Comparison of ENCODE assay signal across 28 mouse cellular contexts in genomic region chr15:6598626-6599025, GRCm38 (mm10).
A peak's percentile ranks its signal among the peaks of the same experiment; 100 is the strongest.
DNase-seq lines count a peak whose midpoint lies in the region; ATAC-seq lines count a peak whose summit lies in the region.
"Had no signal": no experiment of that assay in that cellular context is flagged by ENCODE, and none has a peak within 500 bp of the region (broad histone marks: within the 10 kb centered on the region; RNA-seq: fewer than 3 reads in every experiment).

No protein-coding gene starts in this region.

- H3K9ac ChIP-seq in kidney, embryonic 16.5 days (replicated peaks; ENCODE audit: low read length), result no peak overlapping the region
- H3K9ac ChIP-seq: embryonic facial prominence, embryonic 13.5 days; forebrain, embryonic 12.5 days; forebrain, embryonic 15.5 days; heart, embryonic 13.5 days; hindbrain, embryonic 14.5 days had no signal

- no peaks in the 10 kb centered on the region for H3K9me3 ChIP-seq in kidney, embryonic 16.5 days (ENCODE audit: low read length)
- H3K9me3 ChIP-seq: embryonic facial prominence, embryonic 10.5 days; embryonic facial prominence, embryonic 13.5 days; forebrain, embryonic 12.5 days; forebrain, embryonic 15.5 days; heart, embryonic 10.5 days; heart, embryonic 13.5 days had no signal

- H3K4me2 ChIP-seq in kidney, embryonic 16.5 days (replicated peaks; ENCODE audit: low read depth, low read length), result no peak overlapping the region
- H3K4me2 ChIP-seq: embryonic facial prominence, embryonic 13.5 days; forebrain, embryonic 12.5 days; forebrain, embryonic 15.5 days; heart, embryonic 13.5 days; hindbrain, embryonic 14.5 days had no signal

- no peaks in the 10 kb centered on the region for H3K36me3 ChIP-seq in kidney, embryonic 16.5 days (ENCODE audit: insufficient read depth, low read length)
- H3K36me3 ChIP-seq: embryonic facial prominence, embryonic 10.5 days; embryonic facial prominence, embryonic 13.5 days; forebrain, embryonic 12.5 days; forebrain, embryonic 15.5 days; heart, embryonic 10.5 days; heart, embryonic 13.5 days had no signal

- no peak overlapping the region for H3K27ac ChIP-seq in kidney, embryonic 16.5 days (ENCODE audit: low read length)
- H3K27ac ChIP-seq: embryonic facial prominence, embryonic 10.5 days; embryonic facial prominence, embryonic 13.5 days; forebrain, embryonic 12.5 days; forebrain, embryonic 15.5 days; heart, adult 2 months; heart, embryonic 10.5 days; heart, embryonic 13.5 days; hindbrain, embryonic 14.5 days had no signal

- WGBS in kidney, embryonic 16.5 days, result 82% methylated on average over 3 of the region's 3 CpGs

- DNase-seq in thymus, postnatal 0 days (ENCODE audit: low spot score), result peak; percentile 1
- DNase-seq in thymus, adult 18-20 months, result no peak
- DNase-seq in lung, postnatal 14 days, result no peak
- DNase-seq: adrenal gland, adult 2 months; adrenal gland, postnatal 14 days; B cell, adult 2 months; cerebellum, adult 11-12 months; cerebellum, adult 8-10 months; cerebellum, postnatal 10 days; cerebellum, postnatal 36 days; embryo, embryonic 11 days; gastrocnemius, postnatal 10 days; gastrocnemius, postnatal 36 days; heart, adult 2 months; heart, postnatal 14 days; heart, postnatal 4 days had no signal

- H3K4me1 ChIP-seq in kidney, embryonic 16.5 days (ENCODE audit: insufficient read depth, low read length), result no peaks in the 10 kb centered on the region
- H3K4me1 ChIP-seq: embryonic facial prominence, embryonic 10.5 days; embryonic facial prominence, embryonic 13.5 days; forebrain, embryonic 12.5 days; forebrain, embryonic 15.5 days; heart, embryonic 10.5 days; heart, embryonic 13.5 days had no signal

- ATAC-seq in activated CD4-positive, CD25-positive, alpha-beta regulatory T cell, adult 4 months, result peak; percentile 15
- ATAC-seq in inflammation-experienced regulatory T-cells, adult 6 months, result peak; percentile 35
- no peak for ATAC-seq in kidney, embryonic 16.5 days (ENCODE audit: low FRiP score, low TSS enrichment)
- ATAC-seq: forebrain, embryonic 15.5 days; intestine, embryonic 16.5 days had no signal

- no peak overlapping the region for H3K4me3 ChIP-seq in kidney, embryonic 16.5 days (ENCODE audit: low read length)
- H3K4me3 ChIP-seq: embryonic facial prominence, embryonic 10.5 days; embryonic facial prominence, embryonic 13.5 days; erythroblast, embryonic 14.5 days; forebrain, embryonic 12.5 days; forebrain, embryonic 15.5 days; heart, adult 2 months; heart, embryonic 10.5 days; heart, embryonic 13.5 days had no signal

- no peaks in the 10 kb centered on the region for H3K27me3 ChIP-seq in kidney, embryonic 16.5 days (ENCODE audit: insufficient read depth, low read length)
- H3K27me3 ChIP-seq: embryonic facial prominence, embryonic 13.5 days; forebrain, embryonic 12.5 days; forebrain, embryonic 15.5 days; heart, embryonic 13.5 days had no signal
